Mouse (Mus musculus) myocyte (in vitro differentiated cells): ENCODE data around the gene Gm20388. TPM values are rescaled to one million over a fixed set of nuclear protein-coding genes. Genes with fewer than 3 reads are reported as not detected.

Experiments
- H3K27me3 ChIP-seq: one replicate; pipeline ENCODE4 v1.6.1; 2011; ENCODE audit not compliant: control insufficient read depth, insufficient read depth, insufficient read length
- H3K36me3 ChIP-seq: one replicate; pipeline ENCODE4 v1.6.1; 2011; ENCODE audit not compliant: control insufficient read depth, insufficient read depth
- H3K4me2 ChIP-seq: one replicate; pipeline ENCODE4 v1.6.1; 2011; ENCODE audit warnings: low read depth, control low read depth
- H3K4me3 ChIP-seq: one replicate; pipeline ENCODE4 v1.5.1; 2011; ENCODE audit warnings: mild to moderate bottlenecking, control low read depth, moderate library complexity
- H3K79me2 ChIP-seq: one replicate; pipeline ENCODE4 v1.6.1; 2011; ENCODE audit not compliant: control insufficient read depth, insufficient read depth
- H3ac ChIP-seq: one replicate; pipeline ENCODE4 v1.6.1; 2011; ENCODE audit not compliant: control insufficient read depth, insufficient read length
- CEBPB ChIP-seq: IDR thresholded peaks from 2 replicates; pipeline ENCODE4 v1.6.1; 2011; ENCODE audit warnings: mild to moderate bottlenecking, moderate library complexity; ENCODE audit not compliant: poor library complexity, insufficient read depth, severe bottlenecking
- E2F4 ChIP-seq: IDR thresholded peaks from one replicate; pipeline ENCODE4 v1.6.1; 2011; ENCODE audit warnings: mild to moderate bottlenecking, control low read depth, moderate library complexity; ENCODE audit not compliant: insufficient read depth
- MAX ChIP-seq: IDR thresholded peaks from one replicate; pipeline ENCODE4 v1.6.1; 2011; ENCODE audit warnings: low read depth, mild to moderate bottlenecking, control low read depth
- MYOD1 ChIP-seq, 3 experiments: IDR thresholded peaks; one replicate each; pipeline ENCODE4 v1.6.1; 2011; ENCODE audit warnings: control low read depth in 2 of 3, low read depth in 2 of 3, mild to moderate bottlenecking in 2 of 3, moderate library complexity in 1 of 3; ENCODE audit not compliant: insufficient read length in 2 of 3, control insufficient read depth in 1 of 3
- MYOG ChIP-seq, 3 experiments: IDR thresholded peaks; one replicate each; pipeline ENCODE4 v1.6.1; 2011; ENCODE audit warnings: control low read depth in 2 of 3, low read depth in 2 of 3, mild to moderate bottlenecking in 2 of 3; ENCODE audit not compliant: insufficient read length in 2 of 3, control insufficient read depth in 1 of 3, insufficient read depth in 1 of 3
- POLR2A ChIP-seq: IDR thresholded peaks from one replicate; pipeline ENCODE4 v1.6.1; 2011; ENCODE audit warnings: low read depth, mild to moderate bottlenecking, control low read depth, moderate library complexity; ENCODE audit not compliant: insufficient read length
- POLR2AphosphoS2 ChIP-seq: IDR thresholded peaks from one replicate; pipeline ENCODE4 v1.6.1; 2011; ENCODE audit warnings: low read depth, control low read depth; ENCODE audit not compliant: insufficient read length
- REST ChIP-seq: IDR thresholded peaks from one replicate; pipeline ENCODE4 v1.6.1; 2011; ENCODE audit warnings: mild to moderate bottlenecking, control low read depth, moderate library complexity; ENCODE audit not compliant: insufficient read depth, insufficient read length
- SRF ChIP-seq: IDR thresholded peaks from one replicate; pipeline ENCODE4 v1.6.1; 2011; ENCODE audit warnings: low read depth; ENCODE audit not compliant: control insufficient read depth, insufficient read length
- TCF12 ChIP-seq: IDR thresholded peaks from one replicate; pipeline ENCODE4 v1.6.1; 2011; ENCODE audit warnings: mild to moderate bottlenecking, control low read depth; ENCODE audit not compliant: poor library complexity, insufficient read depth, severe bottlenecking
- TCF3 ChIP-seq: IDR thresholded peaks from one replicate; pipeline ENCODE4 v1.6.1; 2011; ENCODE audit warnings: low read depth, control low read depth; ENCODE audit not compliant: insufficient read length
- USF1 ChIP-seq: IDR thresholded peaks from one replicate; pipeline ENCODE4 v1.6.1; 2011; ENCODE audit warnings: low read depth, mild to moderate bottlenecking, control low read depth, moderate library complexity
- polyA plus RNA-seq: library from polyadenylated mRNA; unstranded; fragments of >200 nt; fragmentation: generic; extraction: Trizol; gene quantifications from one replicate; pipeline ENCODE4 v1.2.1, GENCODE M21; 2012; ENCODE audit warnings: missing spikeins

The Gm20388 gene
- polyA plus RNA-seq, 1 experiment, result 15.3 TPM

DNA sequence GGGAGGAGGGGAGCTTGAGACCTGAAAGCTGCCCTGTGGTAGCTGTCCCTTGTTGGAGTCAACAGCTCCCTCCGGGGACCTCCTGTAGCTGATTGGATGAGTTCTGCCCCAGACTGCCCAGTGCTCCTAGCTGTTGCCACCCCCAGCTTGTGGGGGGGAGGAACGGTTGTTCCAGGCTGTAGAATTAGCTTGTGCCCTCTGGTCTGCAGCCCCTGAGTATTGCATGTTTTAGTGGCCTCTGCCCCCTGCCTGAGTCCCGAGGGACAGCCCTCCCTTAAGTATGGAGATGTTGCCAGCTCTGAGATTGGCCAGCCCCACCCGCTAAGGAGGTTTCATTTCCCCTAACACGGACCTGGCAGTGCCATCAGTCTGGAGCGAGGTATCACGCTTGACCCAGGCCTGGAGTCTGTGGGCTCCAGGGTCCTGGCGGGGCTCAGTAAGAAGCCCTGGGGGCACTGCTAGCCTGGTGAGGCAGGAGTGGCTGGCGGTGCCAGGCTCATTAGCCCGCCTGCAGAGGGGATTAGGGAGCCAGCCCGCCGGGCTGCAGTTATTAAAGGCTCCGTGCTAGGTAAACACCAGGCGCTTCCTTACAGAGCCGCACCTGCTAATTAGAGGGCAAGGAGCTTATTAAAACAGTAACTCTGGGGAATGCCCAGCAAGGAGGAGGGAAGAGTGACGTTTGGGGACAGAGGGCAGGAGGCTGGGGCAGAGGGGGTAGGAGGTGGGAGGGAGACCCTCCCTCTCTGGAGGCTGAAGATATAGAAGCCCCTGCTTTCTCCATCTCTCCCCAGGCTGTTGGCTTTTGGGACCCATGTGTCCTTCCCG lies 424.8 kb downstream of the Gm20388 start:
- no peak overlapping the region for H3K4me2 ChIP-seq
- no peaks in the 10 kb centered on the region for H3K36me3 ChIP-seq
- no peak overlapping the region for H3K4me3 ChIP-seq
- no peaks in the 10 kb centered on the region for H3K27me3 ChIP-seq
- no peak for TF ChIP-seq E2F4
- TF ChIP-seq MYOG (IDR thresholded peaks at IDR 0.05; ENCODE audit: control insufficient read depth in 1 of 3, insufficient read depth in 1 of 3, insufficient read length in 2 of 3, low read depth in 2 of 3), result no peak
- TF ChIP-seq MYOD1 (IDR thresholded peaks at IDR 0.05; ENCODE audit: control insufficient read depth in 1 of 3, insufficient read length in 2 of 3, low read depth in 2 of 3), result no peak
- no peak for TF ChIP-seq SRF
- TF ChIP-seq MAX, result no peak
- no peak for TF ChIP-seq CEBPB
- no peak for TF ChIP-seq POLR2AphosphoS2
- no peak for TF ChIP-seq TCF12
- TF ChIP-seq POLR2A, result no peak
- TF ChIP-seq TCF3, result no peak
- TF ChIP-seq REST, result no peak
- no peak for TF ChIP-seq USF1
- no peaks in the 10 kb centered on the region for H3K79me2 ChIP-seq
- no peak overlapping the region for H3ac ChIP-seq

DNA sequence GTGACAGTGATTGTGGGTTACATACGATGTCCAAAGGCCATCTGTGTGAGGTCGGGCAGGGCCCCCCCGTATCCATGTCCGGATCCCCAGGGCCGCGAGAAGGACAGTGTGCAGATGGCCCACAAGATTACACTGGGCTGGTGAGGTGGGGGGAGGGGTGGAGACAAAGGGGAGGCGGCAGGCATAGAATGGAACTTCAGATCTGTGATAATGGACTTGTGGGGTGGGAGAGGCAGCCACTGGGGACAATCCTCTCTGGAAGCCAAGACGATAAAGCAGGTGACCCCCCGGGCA lies 425.4 kb downstream of the Gm20388 start:
- H3K79me2 ChIP-seq, result no peaks in the 10 kb centered on the region
- no peak overlapping the region for H3K4me2 ChIP-seq
- H3ac ChIP-seq, result no peak overlapping the region
- no peak overlapping the region for H3K4me3 ChIP-seq
- no peaks in the 10 kb centered on the region for H3K36me3 ChIP-seq
- H3K27me3 ChIP-seq, result no peaks in the 10 kb centered on the region
- TF ChIP-seq MYOD1 (IDR thresholded peaks at IDR 0.05; ENCODE audit: control insufficient read depth in 1 of 3, insufficient read length in 2 of 3, low read depth in 2 of 3) (no peak), TCF3 (no peak), E2F4 (no peak), USF1 (no peak), SRF (no peak), CEBPB (no peak), TCF12 (no peak), POLR2A (no peak), MAX (no peak), MYOG (IDR thresholded peaks at IDR 0.05; ENCODE audit: control insufficient read depth in 1 of 3, insufficient read depth in 1 of 3, insufficient read length in 2 of 3, low read depth in 2 of 3) (no peak), REST (no peak), POLR2AphosphoS2 (no peak)

DNA sequence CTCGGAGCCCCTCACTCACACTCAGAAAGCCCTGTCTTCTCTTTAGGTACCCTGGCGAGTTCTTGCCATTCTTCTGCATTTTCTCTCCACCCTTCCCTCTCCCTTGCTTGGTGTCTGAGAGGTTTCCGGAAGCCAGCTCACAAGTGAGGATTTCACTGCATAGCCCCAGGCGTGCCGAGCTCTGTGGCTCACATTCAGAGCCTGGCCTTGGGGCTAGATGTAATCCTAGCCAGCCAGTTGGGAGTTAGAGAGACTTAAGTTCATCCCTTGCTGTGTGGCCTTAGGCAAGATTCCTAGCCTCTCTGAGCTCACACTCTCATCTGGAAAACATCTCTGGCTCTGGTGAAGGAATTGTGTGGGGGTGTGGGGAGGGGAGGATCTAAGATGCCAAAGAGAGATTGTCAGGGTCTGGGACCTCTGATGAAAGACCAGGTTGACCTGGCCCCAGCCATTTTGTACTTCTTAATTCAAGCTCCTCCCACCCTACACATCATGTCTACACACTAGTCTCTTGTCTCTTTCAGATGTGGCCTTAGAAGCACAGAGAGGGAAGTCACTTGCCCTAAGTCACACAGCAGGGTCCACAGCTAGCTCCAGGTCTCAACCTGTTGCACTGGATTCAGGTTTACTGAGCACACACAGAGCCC lies 426.4 kb downstream of the Gm20388 start:
- Histone ChIP-seq H3K4me3 (no peak overlapping the region), H3K79me2 (no peaks in the 10 kb centered on the region), H3K27me3 (no peaks in the 10 kb centered on the region), H3K36me3 (no peaks in the 10 kb centered on the region), H3K4me2 (no peak overlapping the region), H3ac (no peak overlapping the region)
- no peak for TF ChIP-seq REST
- TF ChIP-seq MAX, result no peak
- no peak for TF ChIP-seq USF1
- no peak for TF ChIP-seq SRF
- no peak for TF ChIP-seq TCF12
- TF ChIP-seq MYOG (IDR thresholded peaks at IDR 0.05; ENCODE audit: control insufficient read depth in 1 of 3, insufficient read depth in 1 of 3, insufficient read length in 2 of 3, low read depth in 2 of 3), result no peak
- no peak for TF ChIP-seq POLR2A
- TF ChIP-seq POLR2AphosphoS2, result no peak
- TF ChIP-seq CEBPB, result no peak
- TF ChIP-seq MYOD1 (IDR thresholded peaks at IDR 0.05; ENCODE audit: control insufficient read depth in 1 of 3, insufficient read length in 2 of 3, low read depth in 2 of 3), result no peak
- no peak for TF ChIP-seq E2F4
- no peak for TF ChIP-seq TCF3

DNA sequence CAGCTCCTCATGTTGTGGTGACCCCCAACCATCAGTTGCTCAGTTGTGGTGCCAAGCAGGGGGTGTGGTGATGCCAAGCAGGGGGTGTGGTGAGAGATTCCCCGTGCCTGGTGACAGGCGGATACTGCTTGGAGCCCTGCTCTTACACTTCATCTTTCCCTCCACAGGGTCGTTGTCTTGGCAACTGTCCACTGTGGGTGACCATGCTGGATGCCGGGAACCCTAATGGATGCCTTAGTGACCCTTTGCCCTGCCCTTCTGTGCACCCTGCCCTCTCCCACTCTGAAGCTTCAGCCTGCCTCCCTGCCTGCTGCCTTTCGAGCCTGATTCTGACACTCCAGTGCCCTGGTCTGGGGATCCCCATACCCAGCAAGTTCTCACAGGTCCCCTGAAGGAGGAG lies 427.0 kb downstream of the Gm20388 start:
- no peaks in the 10 kb centered on the region for H3K79me2 ChIP-seq
- no peak overlapping the region for H3K4me2 ChIP-seq
- no peak for TF ChIP-seq REST
- no peak for TF ChIP-seq E2F4
- TF ChIP-seq CEBPB, result no peak
- no peak for TF ChIP-seq TCF3
- TF ChIP-seq SRF, result no peak
- TF ChIP-seq TCF12, result no peak
- TF ChIP-seq POLR2AphosphoS2, result no peak
- TF ChIP-seq MAX, result no peak
- no peak for TF ChIP-seq MYOG (IDR thresholded peaks at IDR 0.05; ENCODE audit: control insufficient read depth in 1 of 3, insufficient read depth in 1 of 3, insufficient read length in 2 of 3, low read depth in 2 of 3)
- TF ChIP-seq USF1, result no peak
- no peak overlapping the region for H3K4me3 ChIP-seq
- H3K36me3 ChIP-seq, result no peaks in the 10 kb centered on the region
- no peak overlapping the region for H3ac ChIP-seq
- H3K27me3 ChIP-seq, result no peaks in the 10 kb centered on the region
